Mouse (Mus musculus): Measurements from ENCODE around the gene Olfr356. TPM values are rescaled to one million over a fixed set of nuclear protein-coding genes. Genes with fewer than 3 reads are reported as not detected.

The Olfr356 gene
- polyA plus RNA-seq (2014; fragmentation: Nextera tagmentation; extraction: Ambion mirVana) = not detected in 2 replicates

GRCm38 (mm10) chr2:36936821-36937220 is at the start of gene Olfr356:
TSS of gene Olfr356 (plus strand) at chr2:36937121.
- no peak for ATAC-seq (replicated peaks; ENCODE audit: insufficient number of reproducible peaks, low FRiP score, low TSS enrichment)
- H3K27me3 ChIP-seq (ENCODE audit: control insufficient read depth, insufficient read depth, low read length) = no peaks in the 10 kb centered on the region
- 68% methylated on average over 2 of the region's 2 CpGs for WGBS (ENCODE audit: insufficient replicate concordance)
- H3K4me2 ChIP-seq = no peak within 1 kb of the TSS
- H3K4me1 ChIP-seq (ENCODE audit: control insufficient read depth, insufficient read depth, low read length) = no peaks in the 10 kb centered on the region
- no peak within 1 kb of the TSS for H3K9ac ChIP-seq (ENCODE audit: low read depth, low read length)
- H3K9me3 ChIP-seq (replicated peaks; ENCODE audit: control insufficient read depth, low read length) = peaks cover 5% of the 10 kb centered on the region
- no peak within 1 kb of the TSS for H3K27ac ChIP-seq (ENCODE audit: low read depth, low read length)
- no peaks in the 10 kb centered on the region for H3K36me3 ChIP-seq (ENCODE audit: control insufficient read depth, insufficient read depth, low read length)
- no peak within 1 kb of the TSS for H3K4me3 ChIP-seq (ENCODE audit: low read depth, low read length)

- Histone ChIP-seq H3K9ac (ENCODE audit: low read depth, low read length) (no peak within 1 kb of the TSS), H3K27ac (ENCODE audit: low read depth, low read length) (no peak within 1 kb of the TSS), H3K36me3 (ENCODE audit: control insufficient read depth, insufficient read depth, low read length) (no peaks in the 10 kb centered on the region), H3K4me1 (ENCODE audit: control insufficient read depth, insufficient read depth, low read length) (no peaks in the 10 kb centered on the region), H3K4me3 (ENCODE audit: low read depth, low read length) (no peak within 1 kb of the TSS), H3K27me3 (ENCODE audit: control insufficient read depth, insufficient read depth, low read length) (no peaks in the 10 kb centered on the region), H3K9me3 (replicated peaks; ENCODE audit: control insufficient read depth, low read length) (peaks cover 3% of the 10 kb centered on the region; the same call in 1 of the 2 replicates), H3K4me2 (no peak within 1 kb of the TSS)
- ATAC-seq (replicated peaks; ENCODE audit: insufficient number of reproducible peaks, low FRiP score, low TSS enrichment) = no peak
These were observed 44.1 kb upstream of the Olfr356 start, which contains the start of gene Olfr353 for GRCm38 (mm10) chr2:36892836-36893235. TSS of gene Olfr353 (minus strand) at chr2:36892936.

- no peak overlapping the region for H3K9ac ChIP-seq (ENCODE audit: low read depth, low read length)
- H3K9me3 ChIP-seq (replicated peaks; ENCODE audit: control insufficient read depth, low read length) = peaks cover 3% of the 10 kb centered on the region; the same call in 1 of the 2 replicates
- H3K27me3 ChIP-seq (ENCODE audit: control insufficient read depth, insufficient read depth, low read length) = no peaks in the 10 kb centered on the region
- no peak for ATAC-seq (replicated peaks; ENCODE audit: insufficient number of reproducible peaks, low FRiP score, low TSS enrichment)
- no peaks in the 10 kb centered on the region for H3K4me1 ChIP-seq (ENCODE audit: control insufficient read depth, insufficient read depth, low read length)
- no peaks in the 10 kb centered on the region for H3K36me3 ChIP-seq (ENCODE audit: control insufficient read depth, insufficient read depth, low read length)
- no peak overlapping the region for H3K4me2 ChIP-seq
- H3K4me3 ChIP-seq (ENCODE audit: low read depth, low read length) = no peak overlapping the region
- no peak overlapping the region for H3K27ac ChIP-seq (ENCODE audit: low read depth, low read length)
These were observed 39.8 kb upstream of the Olfr356 start for GRCm38 (mm10) chr2:36897114-36897513.

- Histone ChIP-seq H3K4me2 (no peak within 1 kb of the TSS), H3K9me3 (replicated peaks; ENCODE audit: control insufficient read depth, low read length) (no peaks in the 10 kb centered on the region; the same call in none of the 2 replicates), H3K4me1 (ENCODE audit: control insufficient read depth, insufficient read depth, low read length) (no peaks in the 10 kb centered on the region), H3K36me3 (ENCODE audit: control insufficient read depth, insufficient read depth, low read length) (no peaks in the 10 kb centered on the region), H3K4me3 (ENCODE audit: low read depth, low read length) (no peak within 1 kb of the TSS), H3K9ac (ENCODE audit: low read depth, low read length) (no peak within 1 kb of the TSS), H3K27me3 (ENCODE audit: control insufficient read depth, insufficient read depth, low read length) (no peaks in the 10 kb centered on the region), H3K27ac (ENCODE audit: low read depth, low read length) (no peak within 1 kb of the TSS)
- ATAC-seq (replicated peaks; ENCODE audit: insufficient number of reproducible peaks, low FRiP score, low TSS enrichment) = no peak
These were observed 31.5 kb upstream of the Olfr356 start, which contains the start of gene Olfr354 for GRCm38 (mm10) chr2:36905380-36905779. TSS of gene Olfr354 (plus strand) at chr2:36905680.

- Histone ChIP-seq H3K9ac (ENCODE audit: low read depth, low read length) (no peak within 1 kb of the TSS), H3K9me3 (replicated peaks; ENCODE audit: control insufficient read depth, low read length) (0 out of 2 replicates have a peak, but pooled peaks cover 3% of the 10 kb centered on the region), H3K4me1 (ENCODE audit: control insufficient read depth, insufficient read depth, low read length) (no peaks in the 10 kb centered on the region), H3K4me3 (ENCODE audit: low read depth, low read length) (no peak within 1 kb of the TSS), H3K27ac (ENCODE audit: low read depth, low read length) (no peak within 1 kb of the TSS), H3K36me3 (ENCODE audit: control insufficient read depth, insufficient read depth, low read length) (no peaks in the 10 kb centered on the region), H3K4me2 (no peak within 1 kb of the TSS), H3K27me3 (ENCODE audit: control insufficient read depth, insufficient read depth, low read length) (no peaks in the 10 kb centered on the region)
- no peak for ATAC-seq (replicated peaks; ENCODE audit: insufficient number of reproducible peaks, low FRiP score, low TSS enrichment)
These were observed 8.1 kb upstream of the Olfr356 start, which contains the start of gene Olfr355 for GRCm38 (mm10) chr2:36928797-36929196. TSS of gene Olfr355 (minus strand) at chr2:36928897.

Other genes with a start within 250 kb of the Olfr356 start
- not detected in 2 replicates for gene Olfr347, start 205.2 kb upstream of the Olfr356 start, polyA plus RNA-seq (2014; fragmentation: Nextera tagmentation; extraction: Ambion mirVana)
- gene Olfr348, start 152.8 kb upstream of the Olfr356 start, polyA plus RNA-seq (2014; fragmentation: Nextera tagmentation; extraction: Ambion mirVana) = not detected in 2 replicates
- gene Olfr50, start 146.6 kb upstream of the Olfr356 start, polyA plus RNA-seq (2014; fragmentation: Nextera tagmentation; extraction: Ambion mirVana) = not detected in 2 replicates
- not detected in 2 replicates for gene Olfr3, start 120.1 kb upstream of the Olfr356 start, polyA plus RNA-seq (2014; fragmentation: Nextera tagmentation; extraction: Ambion mirVana)
- gene Olfr350, start 90.8 kb upstream of the Olfr356 start, polyA plus RNA-seq (2014; fragmentation: Nextera tagmentation; extraction: Ambion mirVana) = not detected in 2 replicates
- not detected in 2 replicates for gene Olfr351, start 74.5 kb upstream of the Olfr356 start, polyA plus RNA-seq (2014; fragmentation: Nextera tagmentation; extraction: Ambion mirVana)
- not detected in 2 replicates for gene Olfr352, start 68.7 kb upstream of the Olfr356 start, polyA plus RNA-seq (2014; fragmentation: Nextera tagmentation; extraction: Ambion mirVana)
- gene Olfr353, start 44.2 kb upstream of the Olfr356 start, polyA plus RNA-seq (2014; fragmentation: Nextera tagmentation; extraction: Ambion mirVana) = not detected in 2 replicates
- gene Olfr354, start 31.4 kb upstream of the Olfr356 start, polyA plus RNA-seq (2014; fragmentation: Nextera tagmentation; extraction: Ambion mirVana) = not detected in 2 replicates
- gene Olfr355, start 8.2 kb upstream of the Olfr356 start, polyA plus RNA-seq (2014; fragmentation: Nextera tagmentation; extraction: Ambion mirVana) = not detected in 2 replicates
- gene Olfr357, start 56.7 kb downstream of the Olfr356 start, polyA plus RNA-seq (2014; fragmentation: Nextera tagmentation; extraction: Ambion mirVana) = not detected in 2 replicates
- gene Olfr358, start 72.2 kb downstream of the Olfr356 start, polyA plus RNA-seq (2014; fragmentation: Nextera tagmentation; extraction: Ambion mirVana) = not detected in 2 replicates
- not detected in 2 replicates for gene Olfr360, start 128.6 kb downstream of the Olfr356 start, polyA plus RNA-seq (2014; fragmentation: Nextera tagmentation; extraction: Ambion mirVana)
- gene Olfr361, start 152.2 kb downstream of the Olfr356 start, polyA plus RNA-seq (2014; fragmentation: Nextera tagmentation; extraction: Ambion mirVana) = not detected in 2 replicates
- not detected in 2 replicates for gene Olfr362, start 180.8 kb downstream of the Olfr356 start, polyA plus RNA-seq (2014; fragmentation: Nextera tagmentation; extraction: Ambion mirVana)
- gene Olfr364-ps1, start 202.2 kb downstream of the Olfr356 start, polyA plus RNA-seq (2014; fragmentation: Nextera tagmentation; extraction: Ambion mirVana) = not detected in 2 replicates